Mouse (Mus musculus) stomach, postnatal 0 days (tissue): ENCODE results near the gene Dync1li1.

Experiments used
- CTCF ChIP-seq: IDR thresholded peaks from 2 replicates; pipeline ENCODE4 v1.5.1; 2016; ENCODE audit warnings: antibody characterized with exemption, low read depth, mild to moderate bottlenecking, moderate library complexity
- EP300 ChIP-seq: optimal IDR thresholded peaks from 2 replicates; pipeline ENCODE3; 2016; ENCODE audit warnings: antibody characterized with exemption

DNA sequence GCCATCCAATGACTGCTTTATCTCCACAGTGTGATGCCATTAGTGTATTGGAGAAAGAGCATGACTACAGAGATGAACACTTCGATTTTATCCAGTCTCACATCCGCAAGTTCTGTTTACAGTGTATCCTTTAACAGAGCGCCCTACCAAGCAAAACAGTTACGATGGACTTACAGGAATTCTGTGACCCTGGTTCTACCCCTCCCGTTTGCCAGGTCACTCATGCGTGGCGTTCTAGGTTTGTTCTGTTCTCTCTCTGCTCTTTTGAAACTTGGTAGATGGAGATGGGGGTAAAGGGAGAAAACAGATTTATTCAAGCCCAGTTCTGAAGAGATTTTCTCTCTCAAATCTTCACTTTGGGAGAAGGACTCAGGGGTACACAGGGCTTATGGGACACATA, 24.9 kb downstream of the Dync1li1 start:
- no peak for TF ChIP-seq CTCF
- no peak for TF ChIP-seq EP300
